Comparison of ENCODE assay signal across 23 mouse cellular contexts in the genomic region with DNA sequence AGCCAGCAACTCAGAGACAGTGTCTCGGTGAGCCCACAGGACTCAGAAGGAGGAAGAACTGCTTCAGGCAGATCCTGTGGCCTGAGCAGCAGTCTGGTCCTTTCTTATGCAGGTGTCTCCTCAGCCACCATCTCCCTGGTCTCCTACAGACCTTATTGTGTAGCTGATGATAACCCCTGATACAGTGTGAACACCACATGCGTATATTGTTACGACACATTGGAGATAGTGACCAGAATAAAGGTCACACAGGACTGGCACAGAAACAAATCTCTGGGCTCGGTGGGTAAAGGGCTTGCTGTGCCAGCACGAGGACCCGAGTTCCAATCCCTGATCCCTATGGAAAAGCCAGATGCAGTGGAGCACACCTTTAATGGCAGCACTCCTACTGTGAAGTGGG. TPM values are rescaled to one million over a fixed set of nuclear protein-coding genes. Genes with fewer than 3 reads are reported as not detected.
DNase-seq lines count a peak whose midpoint lies in the region; ATAC-seq and TF ChIP-seq lines count a peak whose summit lies in the region.
"Had no signal": no experiment of that assay in that cellular context is flagged by ENCODE, and none has a peak within 500 bp of the region (broad histone marks: within the 10 kb centered on the region; RNA-seq: fewer than 3 reads in every experiment).

No protein-coding gene starts in this region.

- no peaks in the 10 kb centered on the region for H3K36me3 ChIP-seq in heart, embryonic 13.5 days
- no peaks in the 10 kb centered on the region for H3K36me3 ChIP-seq in liver, embryonic 15.5 days (replicated peaks)
- H3K36me3 ChIP-seq in liver, embryonic 11.5 days (ENCODE audit: control insufficient read depth, insufficient read depth, low read length): no peaks in the 10 kb centered on the region
- peaks cover 83% of the 10 kb centered on the region for H3K36me3 ChIP-seq in E14TG2a.4 (ENCODE audit: insufficient read depth, low read length)
- H3K36me3 ChIP-seq in myocyte (ENCODE audit: control insufficient read depth, insufficient read depth): no peaks in the 10 kb centered on the region
- H3K36me3 ChIP-seq: embryonic facial prominence, embryonic 15.5 days; forebrain, embryonic 10.5 days had no signal

- no peak overlapping the region for H3K4me3 ChIP-seq in heart, embryonic 13.5 days
- H3K4me3 ChIP-seq in liver, embryonic 15.5 days (replicated peaks): no peak overlapping the region
- H3K4me3 ChIP-seq in liver, embryonic 11.5 days (ENCODE audit: low read depth, low read length): no peak overlapping the region
- H3K4me3 ChIP-seq in E14TG2a.4 (replicated peaks; ENCODE audit: low read length) (peak overlapping the region; percentile 60; the same call in 1 of the 2 replicates), myocyte (no peak overlapping the region)
- H3K4me3 ChIP-seq: embryonic facial prominence, embryonic 15.5 days; erythroblast, embryonic 14.5 days; forebrain, embryonic 10.5 days had no signal

- H3ac ChIP-seq in myocyte (ENCODE audit: control insufficient read depth, insufficient read length): no peak overlapping the region

- H3K79me2 ChIP-seq in myocyte (ENCODE audit: control insufficient read depth, insufficient read depth): peaks cover 14% of the 10 kb centered on the region

- no peaks in the 10 kb centered on the region for H3K9me3 ChIP-seq in heart, embryonic 13.5 days
- H3K9me3 ChIP-seq in liver, embryonic 15.5 days (replicated peaks): no peaks in the 10 kb centered on the region
- no peaks in the 10 kb centered on the region for H3K9me3 ChIP-seq in liver, embryonic 11.5 days (ENCODE audit: control insufficient read depth, low read length)
- H3K9me3 ChIP-seq in E14TG2a.4 (ENCODE audit: low read length): no peaks in the 10 kb centered on the region
- H3K9me3 ChIP-seq: embryonic facial prominence, embryonic 15.5 days; forebrain, embryonic 10.5 days had no signal

- H3K9ac ChIP-seq in heart, embryonic 13.5 days: no peak overlapping the region; the same call in 1 of the 2 replicates
- H3K9ac ChIP-seq in liver, embryonic 15.5 days: no peak overlapping the region
- no peak overlapping the region for H3K9ac ChIP-seq in liver, embryonic 11.5 days (ENCODE audit: low read depth, low read length)
- H3K9ac ChIP-seq: embryonic facial prominence, embryonic 15.5 days; hindbrain, embryonic 14.5 days had no signal

- intact Hi-C loops in heart, postnatal 14 days (cut with DNase I): no loop called here

- no peak for TF ChIP-seq CTCF in E14TG2a.4 (conservative IDR thresholded peaks at IDR 0.05; ENCODE audit: low read length)

- no peaks in the 10 kb centered on the region for H3K27me3 ChIP-seq in heart, embryonic 13.5 days (replicated peaks)
- H3K27me3 ChIP-seq in liver, embryonic 15.5 days: no peaks in the 10 kb centered on the region
- H3K27me3 ChIP-seq in liver, embryonic 11.5 days (replicated peaks; ENCODE audit: control insufficient read depth, insufficient read depth, low read length): no peaks in the 10 kb centered on the region
- H3K27me3 ChIP-seq in E14TG2a.4 (ENCODE audit: insufficient read depth, low read length): no peaks in the 10 kb centered on the region
- no peaks in the 10 kb centered on the region for H3K27me3 ChIP-seq in myocyte (ENCODE audit: control insufficient read depth, insufficient read depth, insufficient read length)
- H3K27me3 ChIP-seq: CH12.LX; embryonic facial prominence, embryonic 15.5 days had no signal

- 0 out of 2 replicates have a peak overlapping the region, but pooled peaks have one; percentile 3 for H3K27ac ChIP-seq in heart, embryonic 13.5 days (replicated peaks)
- 0 out of 2 replicates have a peak overlapping the region, but pooled peaks have one; percentile 9 for H3K27ac ChIP-seq in liver, embryonic 15.5 days (replicated peaks)
- H3K27ac ChIP-seq in liver, embryonic 11.5 days (ENCODE audit: low read depth, low read length): no peak overlapping the region
- H3K27ac ChIP-seq: embryonic facial prominence, embryonic 15.5 days; hindbrain, embryonic 14.5 days had no signal

- TF ChIP-seq POLR2A in myocyte (IDR thresholded peaks at IDR 0.05; ENCODE audit: insufficient read length, low read depth): no peak

- peaks cover 82% of the 10 kb centered on the region for H3K4me1 ChIP-seq in heart, embryonic 13.5 days
- H3K4me1 ChIP-seq in liver, embryonic 15.5 days (replicated peaks): peaks cover 58% of the 10 kb centered on the region
- H3K4me1 ChIP-seq in liver, embryonic 11.5 days (replicated peaks; ENCODE audit: control insufficient read depth, insufficient read depth, low read length): peaks cover 53% of the 10 kb centered on the region
- H3K4me1 ChIP-seq in E14TG2a.4 (replicated peaks; ENCODE audit: low read depth, low read length): peaks cover 100% of the 10 kb centered on the region

- no peak for DNase-seq in heart, postnatal 14 days
- no peak for DNase-seq in liver, embryonic 11.5 days (ENCODE audit: low spot score)
- DNase-seq in layer of hippocampus, postnatal 10 days (ENCODE audit: low spot score in 2 of 2): no peak
- DNase-seq: adrenal gland, postnatal 10 days; cerebellum, adult 11 months; cerebellum, adult 8-10 months; embryo, embryonic 11 days; gastrocnemius, postnatal 10 days; heart, adult 18-20 months; heart, postnatal 4 days had no signal

- no peak for ATAC-seq in heart, embryonic 13.5 days (ENCODE audit: extremely low read depth, insufficient number of reproducible peaks, low FRiP score, low TSS enrichment)
- ATAC-seq in liver, embryonic 15.5 days (ENCODE audit: insufficient read depth): no peak
- no peak for ATAC-seq in liver, embryonic 11.5 days (replicated peaks; ENCODE audit: low FRiP score)

- no peak overlapping the region for H3K4me2 ChIP-seq in heart, embryonic 13.5 days
- no peak overlapping the region for H3K4me2 ChIP-seq in liver, embryonic 15.5 days
- H3K4me2 ChIP-seq in liver, embryonic 11.5 days: no peak overlapping the region
- H3K4me2 ChIP-seq in myocyte (ENCODE audit: low read depth): peak overlapping the region; percentile 27
- H3K4me2 ChIP-seq: embryonic facial prominence, embryonic 15.5 days; heart, embryonic 11.5 days; hindbrain, embryonic 14.5 days had no signal

- 89% methylated on average over 6 of the region's 6 CpGs for WGBS in heart, embryonic 13.5 days
- 72% methylated on average over 6 of the region's 6 CpGs for WGBS in liver, embryonic 15.5 days (ENCODE audit: insufficient replicate concordance)
- WGBS in liver, embryonic 11.5 days: 76% methylated on average over 6 of the region's 6 CpGs

TF ChIP-seq in myocyte, 11 proteins besides CTCF, POLR2A, EP300 and RAD21:
- TF ChIP-seq USF1 (IDR thresholded peaks at IDR 0.05; ENCODE audit: low read depth) (no peak), E2F4 (IDR thresholded peaks at IDR 0.05; ENCODE audit: insufficient read depth) (no peak), TCF12 (IDR thresholded peaks at IDR 0.05; ENCODE audit: insufficient read depth, poor library complexity, severe bottlenecking) (no peak), MAX (IDR thresholded peaks at IDR 0.05; ENCODE audit: low read depth) (no peak), MYOD1 (IDR thresholded peaks at IDR 0.05; ENCODE audit: control insufficient read depth in 1 of 3, insufficient read length in 2 of 3, low read depth in 2 of 3) (no peak), REST (IDR thresholded peaks at IDR 0.05; ENCODE audit: insufficient read depth, insufficient read length) (no peak), MYOG (IDR thresholded peaks at IDR 0.05; ENCODE audit: control insufficient read depth in 1 of 3, insufficient read depth in 1 of 3, insufficient read length in 2 of 3, low read depth in 2 of 3) (no peak), POLR2AphosphoS2 (IDR thresholded peaks at IDR 0.05; ENCODE audit: insufficient read length, low read depth) (no peak), SRF (IDR thresholded peaks at IDR 0.05; ENCODE audit: control insufficient read depth, insufficient read length, low read depth) (no peak), TCF3 (IDR thresholded peaks at IDR 0.05; ENCODE audit: insufficient read length, low read depth) (no peak), CEBPB (IDR thresholded peaks at IDR 0.05; ENCODE audit: insufficient read depth, poor library complexity, severe bottlenecking) (no peak)

RNA-seq across cellular contexts. Expression of a gene that starts 22.9 kb away (rescaled TPM):
- polyA plus RNA-seq in heart, embryonic 13.5 days (2015; fragmentation: Nextera tagmentation; extraction: Ambion mirVana): 4.9 and 5.4 TPM in 2 replicates
- total RNA-seq in heart, postnatal 14 days (2021): 10 to 100 TPM; 20.5 to 21.4 TPM
- 1.8 and 2.2 TPM in 2 replicates for polyA plus RNA-seq in liver, embryonic 15.5 days (2015; fragmentation: Nextera tagmentation; extraction: Ambion mirVana)
- polyA plus RNA-seq in liver, embryonic 11.5 days (2014; fragmentation: Nextera tagmentation; extraction: Ambion mirVana): 5.2 and 6.4 TPM in 2 replicates
- polyA plus RNA-seq in myocyte (2012; fragmentation: generic; extraction: Trizol): 10.7 TPM
- 10 to 100 TPM; 36.5 to 44.6 TPM for total RNA-seq in layer of hippocampus, postnatal 10 days (2021)

RNA-seq across cellular contexts. Expression of a gene that starts 51.8 kb away (rescaled TPM):
- 4.9 and 7.2 TPM in 2 replicates for polyA plus RNA-seq in heart, embryonic 13.5 days (2015; fragmentation: Nextera tagmentation; extraction: Ambion mirVana)
- total RNA-seq in heart, postnatal 14 days (2021): 1 to 10 TPM; 3.0 to 3.5 TPM
- 6.7 and 8.0 TPM in 2 replicates for polyA plus RNA-seq in liver, embryonic 15.5 days (2015; fragmentation: Nextera tagmentation; extraction: Ambion mirVana)
- polyA plus RNA-seq in liver, embryonic 11.5 days (2014; fragmentation: Nextera tagmentation; extraction: Ambion mirVana): 3.4 and 4.3 TPM in 2 replicates
- 5.5 TPM for polyA plus RNA-seq in myocyte (2012; fragmentation: generic; extraction: Trizol)
- total RNA-seq in layer of hippocampus, postnatal 10 days (2021): 1 to 10 TPM in 1 of 2 experiments, under 1 TPM in 1; 0.87 to 1.7 TPM

RNA-seq across cellular contexts. Expression of a gene that starts 55.0 kb away (rescaled TPM):
- not detected in 2 replicates for polyA plus RNA-seq in heart, embryonic 13.5 days (2015; fragmentation: Nextera tagmentation; extraction: Ambion mirVana)
- total RNA-seq in heart, postnatal 14 days (2021): not detected
- polyA plus RNA-seq in liver, embryonic 15.5 days (2015; fragmentation: Nextera tagmentation; extraction: Ambion mirVana): not detected in 2 replicates
- polyA plus RNA-seq in liver, embryonic 11.5 days (2014; fragmentation: Nextera tagmentation; extraction: Ambion mirVana): not detected in 2 replicates
- polyA plus RNA-seq in myocyte (2012; fragmentation: generic; extraction: Trizol): not detected
- total RNA-seq in layer of hippocampus, postnatal 10 days (2021): under 1 TPM; 0.20 to 0.32 TPM
- total RNA-seq: CH12.LX; common myeloid progenitor, adult 5-6 weeks; ES-E14; heart, adult 18-20 months had no signal
- polyA plus RNA-seq: embryonic facial prominence, embryonic 15.5 days; erythroblast, embryonic 14.5 days; forebrain, embryonic 10.5 days; heart, embryonic 11.5 days; heart, embryonic 16.5 days had no signal
